Comparison of ENCODE assay signal across 8 mouse cellular contexts in the genomic region with DNA sequence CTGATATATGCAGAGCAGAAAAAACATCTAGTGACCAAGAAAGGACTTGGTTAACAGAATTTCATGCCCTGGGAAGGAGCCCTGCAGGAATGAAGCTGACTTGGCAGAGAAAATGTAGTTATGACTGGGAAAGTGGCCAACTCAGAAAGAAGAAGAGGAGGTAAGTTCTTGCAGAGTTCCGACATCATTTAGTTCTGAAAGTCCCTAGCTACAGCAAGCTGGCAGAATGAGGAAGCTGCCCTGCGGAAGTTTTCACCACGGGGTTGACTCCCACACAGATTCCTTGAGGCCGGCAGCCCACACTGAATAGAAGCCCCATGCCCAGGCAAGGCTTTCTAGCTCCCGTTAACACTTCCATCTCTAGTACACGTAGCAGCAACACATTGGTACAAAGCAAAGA. TPM values are rescaled to one million over a fixed set of nuclear protein-coding genes. Genes with fewer than 3 reads are reported as not detected.
DNase-seq lines count a peak whose midpoint lies in the region; ATAC-seq and TF ChIP-seq lines count a peak whose summit lies in the region.

No protein-coding gene starts in this region.

- TF ChIP-seq CTCF in lung, postnatal 0 days (IDR thresholded peaks at IDR 0.05) = no peak

- peak; percentile 18 for DNase-seq in gastrocnemius, postnatal 14 days
- DNase-seq in lung, postnatal 0 days (ENCODE audit: low spot score) = peak; percentile 52
- DNase-seq in splenic B cell, adult 2 months (ENCODE audit: low read depth, low spot score) = peak; percentile 80
- no peak for DNase-seq in thymus, postnatal 25 days

- H3K27ac ChIP-seq in hindbrain, embryonic 16.5 days (ENCODE audit: low read depth, low read length) = no peak overlapping the region
- no peak overlapping the region for H3K27ac ChIP-seq in hindbrain, embryonic 12.5 days
- no peak overlapping the region for H3K27ac ChIP-seq in kidney, embryonic 16.5 days (ENCODE audit: low read length)
- H3K27ac ChIP-seq in lung, postnatal 0 days (ENCODE audit: low read length) = no peak overlapping the region

- H3K4me3 ChIP-seq in hindbrain, embryonic 16.5 days (ENCODE audit: low read length) = no peak overlapping the region
- no peak overlapping the region for H3K4me3 ChIP-seq in hindbrain, embryonic 12.5 days
- H3K4me3 ChIP-seq in kidney, embryonic 16.5 days (ENCODE audit: low read length) = no peak overlapping the region
- H3K4me3 ChIP-seq in lung, postnatal 0 days (ENCODE audit: low read depth, low read length) = no peak overlapping the region

- H3K4me2 ChIP-seq in hindbrain, embryonic 16.5 days (ENCODE audit: low read length) = peak overlapping the region; percentile 5; the same call in 1 of the 2 replicates
- H3K4me2 ChIP-seq in hindbrain, embryonic 12.5 days (replicated peaks) = no peak overlapping the region
- H3K4me2 ChIP-seq in kidney, embryonic 16.5 days (replicated peaks; ENCODE audit: low read depth, low read length) = peak overlapping the region; percentile 6; the same call in 1 of the 2 replicates
- H3K4me2 ChIP-seq in lung, postnatal 0 days (replicated peaks; ENCODE audit: low read depth, low read length) = no peak overlapping the region

- peak; percentile 45; the same call in 1 of the 2 replicates for ATAC-seq in hindbrain, embryonic 16.5 days
- no peak for ATAC-seq in hindbrain, embryonic 12.5 days (ENCODE audit: low FRiP score)
- ATAC-seq in activated CD4-positive, CD25-positive, alpha-beta regulatory T cell, adult 4 months = peak; percentile 25
- no peak for ATAC-seq in kidney, embryonic 16.5 days (ENCODE audit: low FRiP score, low TSS enrichment)
- no peak for ATAC-seq in lung, postnatal 0 days

- no peaks in the 10 kb centered on the region for H3K27me3 ChIP-seq in hindbrain, embryonic 16.5 days (replicated peaks; ENCODE audit: control insufficient read depth, insufficient read depth, low read length)
- H3K27me3 ChIP-seq in hindbrain, embryonic 12.5 days = no peaks in the 10 kb centered on the region
- H3K27me3 ChIP-seq in kidney, embryonic 16.5 days (ENCODE audit: insufficient read depth, low read length) = no peaks in the 10 kb centered on the region
- H3K27me3 ChIP-seq in lung, postnatal 0 days (replicated peaks; ENCODE audit: insufficient read depth, low read length) = no peaks in the 10 kb centered on the region
- no peaks in the 10 kb centered on the region for H3K27me3 ChIP-seq in splenic B cell, adult 2 months (ENCODE audit: control insufficient read depth, insufficient read depth, low read length, poor library complexity, severe bottlenecking)

- WGBS in hindbrain, embryonic 16.5 days = 58% methylated on average over 6 of the region's 6 CpGs
- 79% methylated on average over 6 of the region's 6 CpGs for WGBS in hindbrain, embryonic 12.5 days
- 42% methylated on average over 6 of the region's 6 CpGs for WGBS in kidney, embryonic 16.5 days
- 38% methylated on average over 6 of the region's 6 CpGs for WGBS in lung, postnatal 0 days

- intact Hi-C loops in gastrocnemius, postnatal 14 days (cut with DNase I; ENCODE audit: low total_unique reads) = no loop called here

- H3K9me3 ChIP-seq in hindbrain, embryonic 16.5 days (ENCODE audit: control insufficient read depth, low read length) = no peaks in the 10 kb centered on the region
- H3K9me3 ChIP-seq in hindbrain, embryonic 12.5 days (replicated peaks) = no peaks in the 10 kb centered on the region
- H3K9me3 ChIP-seq in kidney, embryonic 16.5 days (ENCODE audit: low read length) = no peaks in the 10 kb centered on the region
- no peaks in the 10 kb centered on the region for H3K9me3 ChIP-seq in lung, postnatal 0 days (ENCODE audit: low read length)

- no peaks in the 10 kb centered on the region for H3K36me3 ChIP-seq in hindbrain, embryonic 16.5 days (ENCODE audit: control insufficient read depth, insufficient read depth, low read length)
- H3K36me3 ChIP-seq in hindbrain, embryonic 12.5 days = 0 out of 2 replicates have a peak, but pooled peaks cover 3% of the 10 kb centered on the region
- H3K36me3 ChIP-seq in kidney, embryonic 16.5 days (ENCODE audit: insufficient read depth, low read length) = peaks cover 12% of the 10 kb centered on the region; the same call in 1 of the 2 replicates
- no peaks in the 10 kb centered on the region for H3K36me3 ChIP-seq in lung, postnatal 0 days (ENCODE audit: insufficient read depth, low read length)
- H3K36me3 ChIP-seq in splenic B cell, adult 2 months (ENCODE audit: control insufficient read depth, insufficient read depth, low read length, poor library complexity, severe bottlenecking) = peaks cover 4% of the 10 kb centered on the region; the same call in 1 of the 2 replicates

- H3K4me1 ChIP-seq in hindbrain, embryonic 16.5 days (ENCODE audit: control insufficient read depth, insufficient read depth, low read depth, low read length) = peaks cover 5% of the 10 kb centered on the region
- H3K4me1 ChIP-seq in hindbrain, embryonic 12.5 days = peaks cover 4% of the 10 kb centered on the region
- H3K4me1 ChIP-seq in kidney, embryonic 16.5 days (ENCODE audit: insufficient read depth, low read length) = peaks cover 9% of the 10 kb centered on the region
- peaks cover 5% of the 10 kb centered on the region; the same call in 1 of the 2 replicates for H3K4me1 ChIP-seq in lung, postnatal 0 days (ENCODE audit: insufficient read depth, low read depth, low read length)

- no peak overlapping the region for H3K9ac ChIP-seq in hindbrain, embryonic 16.5 days (ENCODE audit: low read depth, low read length)
- H3K9ac ChIP-seq in hindbrain, embryonic 12.5 days = no peak overlapping the region
- H3K9ac ChIP-seq in kidney, embryonic 16.5 days (replicated peaks; ENCODE audit: low read length) = no peak overlapping the region
- no peak overlapping the region for H3K9ac ChIP-seq in lung, postnatal 0 days (replicated peaks; ENCODE audit: low read depth)

- no peak for TF ChIP-seq EP300 in lung, postnatal 0 days (IDR thresholded peaks at IDR 0.05)

RNA-seq across cellular contexts. Expression of a gene that starts 6.3 kb away (rescaled TPM):
- 19.4 and 22.7 TPM in 2 replicates for polyA plus RNA-seq in hindbrain, embryonic 16.5 days (2015; fragmentation: Nextera tagmentation; extraction: Ambion mirVana)
- 34.0 and 39.4 TPM in 2 replicates for polyA plus RNA-seq in hindbrain, embryonic 12.5 days (2016; fragmentation: Nextera tagmentation; extraction: Ambion mirVana)
- 10 to 100 TPM; 38.4 to 41.2 TPM for polyA plus RNA-seq in activated CD4-positive, CD25-positive, alpha-beta regulatory T cell, adult 4 months (2017; shearing (Covaris generic))
- 10 to 100 TPM in 1 of 2 experiments, 1 to 10 TPM in 1; 8.4 to 11.1 TPM for total RNA-seq in gastrocnemius, postnatal 14 days (2021)
- polyA plus RNA-seq in kidney, embryonic 16.5 days (2015; fragmentation: Nextera tagmentation; extraction: Ambion mirVana) = 44.0 and 44.8 TPM in 2 replicates
- 29.4 and 36.7 TPM in 2 replicates for polyA plus RNA-seq in lung, postnatal 0 days (2015; fragmentation: Nextera tagmentation; extraction: Ambion mirVana)

Comparison
In these comparisons a context has a peak if more than half of its experiments do, and no peak if none do; other contexts are left out.
1. ATAC-seq: peak in hindbrain, embryonic 16.5 days (single experiment) and activated CD4-positive, CD25-positive, alpha-beta regulatory T cell, adult 4 months (single experiment); none in hindbrain, embryonic 12.5 days (single experiment), kidney, embryonic 16.5 days (single experiment) and lung, postnatal 0 days (single experiment).
2. H3K4me2 ChIP-seq: peak in hindbrain, embryonic 16.5 days (single experiment) and kidney, embryonic 16.5 days (single experiment); none in hindbrain, embryonic 12.5 days (single experiment) and lung, postnatal 0 days (single experiment).